Mouse (Mus musculus) testis, adult 2 months (tissue): ENCODE results near the gene Syt2.

Source experiments
- CTCF ChIP-seq: fragments of 200-500 bp; IDR thresholded peaks from 2 replicates; pipeline ENCODE4 v1.5.1; 2012; ENCODE audit warnings: low read depth, mild to moderate bottlenecking, inconsistent platforms, low read length, moderate library complexity; ENCODE audit not compliant: control insufficient read depth, insufficient read depth, insufficient replicate concordance
- POLR2A ChIP-seq: fragments of 200-500 bp; IDR thresholded peaks from 2 replicates; pipeline ENCODE4 v1.6.1; 2012; ENCODE audit warnings: low read depth, mild to moderate bottlenecking, inconsistent platforms, low read length, moderate library complexity; ENCODE audit not compliant: control insufficient read depth

DNA sequence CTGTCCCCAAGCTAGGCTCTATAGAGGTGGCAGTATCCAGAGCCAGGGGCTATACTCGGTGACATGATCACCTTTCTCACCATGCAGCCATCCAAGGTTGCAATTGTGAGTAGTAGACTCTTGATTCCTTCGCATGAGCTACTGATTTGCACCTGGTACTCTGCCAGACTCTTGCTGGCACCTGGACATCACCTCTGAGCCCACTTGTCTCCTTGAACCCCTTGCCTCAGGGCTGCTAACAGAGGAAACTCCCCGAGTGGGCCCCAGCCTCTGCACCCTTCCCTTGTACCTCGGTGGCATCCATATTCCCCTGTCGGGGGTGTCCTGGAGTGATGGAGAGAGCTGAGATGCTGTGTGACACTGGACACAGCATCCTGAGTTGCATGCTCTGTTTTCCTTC lies 75.0 kb downstream of the Syt2 start:
- TF ChIP-seq POLR2A = no peak
- TF ChIP-seq CTCF = no peak
